Mouse (Mus musculus): ENCODE measurements around the gene Egfem1.

Egfem1 gene

DNA sequence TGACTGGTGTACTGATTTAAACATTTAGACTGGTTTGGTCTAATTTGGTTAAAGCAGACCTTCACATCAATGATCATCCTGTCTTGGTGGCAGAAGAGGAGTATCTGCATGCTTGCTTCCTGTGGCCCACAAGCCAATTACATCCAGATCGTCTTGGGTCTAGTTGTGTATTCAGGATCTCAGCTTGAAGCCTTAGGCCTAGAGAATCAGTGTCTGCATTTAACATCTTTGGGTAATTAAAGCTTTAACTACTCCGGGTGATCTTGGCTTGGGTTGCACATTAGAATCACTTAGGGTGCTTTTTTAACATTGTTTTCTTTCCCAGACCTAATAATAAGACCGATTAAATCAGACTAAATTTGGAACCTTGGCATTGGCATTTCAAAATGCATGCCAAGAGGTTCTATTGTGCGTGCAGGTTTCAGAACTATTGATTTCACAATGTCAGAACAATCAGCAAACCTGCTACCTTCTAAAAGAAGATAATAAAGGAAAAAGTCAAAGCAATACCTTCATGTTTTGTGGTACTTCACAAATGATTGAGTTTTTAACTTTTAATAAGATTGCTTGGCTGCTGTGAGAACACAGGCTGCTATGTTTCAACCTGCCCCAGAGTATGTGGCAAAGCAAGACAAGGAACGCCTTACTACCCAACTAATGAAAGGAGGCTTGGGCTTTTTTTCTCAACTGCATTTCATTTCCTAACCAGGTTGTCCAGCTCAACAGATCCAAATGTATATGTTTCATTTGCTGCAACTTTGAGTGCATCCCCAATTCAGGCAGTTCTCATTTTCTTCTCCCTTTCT lies 496.4 kb downstream of the Egfem1 start:
- in situ Hi-C loops (cut with MboI), result no loop called here

DNA sequence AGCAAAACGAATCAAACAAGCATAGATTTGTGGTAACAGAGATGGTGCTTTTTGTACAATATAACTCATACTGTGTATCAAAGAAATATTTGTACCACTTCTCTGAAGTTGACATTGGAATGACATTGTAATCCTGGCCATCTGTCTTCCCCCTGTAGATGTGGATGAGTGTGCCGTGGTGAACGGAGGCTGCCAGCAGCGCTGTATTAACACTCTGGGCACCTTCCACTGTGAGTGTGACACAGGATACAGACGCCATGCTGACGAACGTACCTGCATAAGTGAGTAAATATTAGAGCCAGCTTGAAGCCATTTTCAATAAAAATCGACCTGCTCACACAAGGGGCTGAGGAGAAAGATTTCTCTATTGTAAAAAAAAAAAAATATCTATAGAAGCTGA lies 500.9 kb downstream of the Egfem1 start:
- in situ Hi-C loops (cut with MboI), result no loop called here

DNA sequence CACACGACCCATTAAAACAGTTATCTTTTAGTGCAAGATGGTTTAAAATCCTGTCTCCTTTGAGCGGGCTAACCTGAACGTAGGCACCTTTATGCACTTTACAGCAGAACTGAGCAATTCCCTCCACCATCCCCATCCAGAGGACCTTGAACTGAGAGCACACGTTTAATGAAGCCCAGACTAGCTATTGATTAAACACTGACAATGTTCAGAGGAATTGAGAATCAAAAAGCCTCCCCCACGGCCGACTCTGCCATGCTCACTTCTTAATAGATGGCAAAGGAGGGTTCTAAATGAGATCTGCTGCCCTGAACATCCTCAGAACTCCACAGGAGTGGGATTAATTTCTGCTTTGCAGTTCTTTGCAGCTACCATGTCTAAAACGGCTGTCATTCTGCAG lies 520.3 kb downstream of the Egfem1 start:
- in situ Hi-C loops (cut with MboI), result no loop called here

DNA sequence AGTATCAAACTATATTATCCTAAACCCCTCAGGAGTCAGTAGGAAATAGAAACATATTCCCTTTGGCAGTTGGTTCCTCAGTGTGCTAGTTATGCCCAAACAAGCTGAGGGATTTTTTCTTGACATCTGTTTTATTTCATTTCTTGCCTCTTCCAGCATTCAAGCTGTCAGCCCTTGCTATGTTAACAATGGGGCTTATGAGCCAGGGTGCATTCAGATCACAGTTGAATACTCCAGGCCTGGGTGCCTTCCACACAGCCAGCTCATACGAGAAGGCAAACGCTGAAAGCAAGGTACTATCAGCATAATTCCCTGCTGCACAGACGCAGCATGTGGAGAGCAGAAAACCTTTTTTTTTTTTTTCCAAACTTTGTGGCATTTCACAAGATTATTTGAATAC lies 526.9 kb downstream of the Egfem1 start:
- in situ Hi-C loops (cut with MboI), result no loop called here

DNA sequence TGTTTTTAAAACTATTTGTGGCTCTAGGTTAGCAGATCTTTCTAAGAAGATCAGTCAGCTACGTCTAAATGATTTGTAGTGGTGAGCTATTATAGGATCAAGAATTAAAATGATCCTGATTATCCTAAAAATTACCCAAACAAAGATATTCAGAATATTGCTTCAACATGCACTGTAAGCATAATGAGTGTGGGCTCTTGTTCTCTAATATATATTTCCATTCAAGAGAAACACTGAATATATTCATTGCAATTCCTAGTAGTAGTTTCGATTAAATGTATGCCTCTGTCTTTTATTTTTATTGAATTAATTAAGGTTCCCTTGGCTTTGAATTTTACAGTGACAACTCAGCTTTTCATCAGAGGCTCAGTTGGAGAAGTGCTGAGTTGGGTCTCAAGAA lies 527.4 kb downstream of the Egfem1 start:
- in situ Hi-C loops (cut with MboI), result no loop called here

DNA sequence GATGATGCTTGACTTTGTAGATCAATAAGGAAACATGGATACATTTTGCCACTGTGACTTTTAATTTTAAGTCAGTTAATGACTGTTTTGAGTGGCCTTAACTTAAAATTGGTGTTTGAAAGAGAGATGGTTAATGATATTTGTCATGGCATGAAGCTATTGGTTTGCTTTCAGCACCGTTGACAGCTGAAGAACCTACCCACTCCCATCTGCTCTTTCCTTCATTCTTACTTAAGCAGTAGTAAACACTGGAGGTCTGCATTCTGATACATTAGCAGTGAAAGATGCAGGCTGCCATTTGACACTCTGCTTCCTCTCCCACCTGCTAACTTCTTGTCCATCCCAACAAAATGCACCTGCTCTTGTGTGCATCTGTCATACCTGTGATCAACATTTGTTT lies 537.8 kb downstream of the Egfem1 start:
- in situ Hi-C loops (cut with MboI), result no loop called here

DNA sequence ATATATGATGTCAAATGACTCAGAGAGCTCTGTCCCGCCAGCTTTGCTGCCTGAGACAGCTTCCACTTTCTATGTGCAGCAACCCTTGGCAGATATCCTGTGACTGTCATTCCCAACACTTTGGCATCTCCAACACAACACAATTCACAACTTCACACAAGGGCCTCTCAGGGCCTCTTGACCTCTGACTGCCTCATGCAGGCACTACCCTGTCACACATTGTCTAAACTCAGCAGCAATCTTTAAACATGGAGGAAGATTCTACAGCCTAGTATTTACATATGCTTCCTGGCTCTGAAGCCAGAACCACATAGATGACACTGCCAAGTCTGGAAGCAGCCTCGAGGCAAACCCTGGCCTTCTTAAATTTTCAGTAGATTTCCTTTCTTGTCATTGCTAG lies 558.0 kb downstream of the Egfem1 start:
- in situ Hi-C loops (cut with MboI), result no loop called here

DNA sequence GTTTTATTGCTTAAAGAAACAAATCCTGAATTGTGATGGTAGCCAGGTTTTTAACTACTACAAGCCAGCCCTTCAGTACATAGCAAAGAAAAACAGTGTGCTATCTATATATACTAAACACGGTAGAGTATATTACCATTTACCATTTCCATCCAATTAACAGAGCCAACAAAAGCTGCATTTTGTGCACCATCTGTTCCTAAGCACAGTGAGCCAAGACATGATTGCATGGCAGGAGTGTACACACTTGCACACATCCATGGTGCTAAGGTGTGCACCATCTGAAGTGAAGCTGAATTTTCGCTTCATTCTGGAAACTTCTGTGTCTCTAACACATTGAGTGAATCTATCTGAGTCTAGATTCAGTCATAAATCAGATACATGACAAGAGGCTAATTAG lies 585.0 kb downstream of the Egfem1 start:
- in situ Hi-C loops (cut with MboI), result no loop called here

DNA sequence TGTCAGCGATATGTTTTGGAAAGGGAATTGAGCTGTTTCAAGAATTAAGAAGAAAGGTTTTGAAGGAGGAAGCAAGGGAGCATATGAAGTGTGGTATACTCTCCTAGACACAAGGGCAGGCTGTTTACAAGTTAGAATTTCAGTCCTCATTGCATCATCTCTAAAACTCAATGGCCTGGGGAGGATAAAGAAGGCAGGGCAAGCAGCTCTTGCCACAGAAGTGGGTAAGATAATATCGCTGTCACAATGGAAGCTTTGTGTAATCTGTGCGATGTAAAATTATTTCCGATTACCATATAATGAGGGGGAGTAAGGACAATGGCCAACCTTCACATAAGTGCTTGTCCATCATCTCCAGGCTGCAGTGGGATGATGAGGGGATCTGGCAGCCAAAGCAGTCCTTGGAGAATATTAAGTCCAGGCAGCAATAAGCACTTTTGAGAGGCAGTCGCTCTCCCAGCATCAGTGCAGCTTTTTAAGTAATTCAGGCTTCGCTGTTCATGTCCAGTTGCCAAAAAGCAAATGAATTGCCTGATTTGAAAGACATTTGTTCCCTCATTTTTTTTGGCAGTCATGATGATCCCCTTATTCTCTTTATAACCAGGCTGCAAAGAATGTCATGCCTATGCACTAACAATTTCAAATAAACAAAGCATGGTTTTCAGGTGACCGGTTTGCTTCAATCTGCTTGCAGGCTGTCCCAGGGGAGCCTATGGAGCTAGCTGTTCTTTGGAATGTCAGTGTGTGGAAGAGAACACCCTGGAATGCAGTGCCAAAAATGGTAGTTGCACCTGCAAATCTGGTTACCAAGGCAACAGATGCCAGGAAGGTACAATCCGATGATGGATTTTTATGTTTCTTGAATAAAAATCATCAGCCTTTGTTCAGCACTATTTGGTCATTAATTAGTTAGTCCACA lies 607.8 kb downstream of the Egfem1 start:
- in situ Hi-C loops (cut with MboI), result no loop called here

DNA sequence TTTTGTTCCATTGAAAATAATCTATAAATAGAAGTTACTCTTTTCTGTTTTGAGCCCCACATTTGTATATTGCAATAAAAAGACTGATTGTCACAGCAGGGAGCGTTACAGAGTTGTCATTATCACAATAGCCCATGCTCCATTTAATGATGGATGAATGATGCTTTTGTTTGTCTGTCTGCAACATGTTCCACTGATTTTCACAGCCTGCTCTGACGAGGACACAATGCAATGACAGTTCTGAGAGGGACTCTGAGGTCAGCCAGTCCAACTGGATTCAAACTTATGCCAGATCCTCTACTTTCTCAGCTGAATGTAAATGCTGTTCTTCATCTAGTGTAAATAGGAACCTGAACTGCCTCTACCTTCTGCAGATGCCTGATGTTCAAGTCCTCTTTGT lies 619.3 kb downstream of the Egfem1 start:
- in situ Hi-C loops (cut with MboI), result no loop called here

DNA sequence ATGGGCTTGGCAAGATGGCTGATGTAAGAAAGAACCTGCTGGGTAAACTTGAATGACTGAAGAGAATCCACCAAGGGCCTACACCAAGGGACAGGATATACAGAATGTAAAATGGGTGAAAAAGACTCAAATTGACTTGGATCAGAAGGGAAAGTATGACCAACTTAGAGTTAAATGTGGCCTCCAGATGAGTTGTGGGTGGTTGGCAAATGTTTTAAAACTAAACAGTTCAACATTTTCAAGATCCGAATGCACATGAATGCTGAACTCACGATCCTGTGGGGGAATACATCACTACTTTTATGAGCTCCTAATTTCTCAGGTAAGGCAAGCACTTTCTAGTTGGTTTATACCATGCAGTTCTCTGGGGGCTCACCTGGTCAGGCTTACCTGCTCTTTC lies 625.0 kb downstream of the Egfem1 start:
- in situ Hi-C loops (cut with MboI), result no loop called here

DNA sequence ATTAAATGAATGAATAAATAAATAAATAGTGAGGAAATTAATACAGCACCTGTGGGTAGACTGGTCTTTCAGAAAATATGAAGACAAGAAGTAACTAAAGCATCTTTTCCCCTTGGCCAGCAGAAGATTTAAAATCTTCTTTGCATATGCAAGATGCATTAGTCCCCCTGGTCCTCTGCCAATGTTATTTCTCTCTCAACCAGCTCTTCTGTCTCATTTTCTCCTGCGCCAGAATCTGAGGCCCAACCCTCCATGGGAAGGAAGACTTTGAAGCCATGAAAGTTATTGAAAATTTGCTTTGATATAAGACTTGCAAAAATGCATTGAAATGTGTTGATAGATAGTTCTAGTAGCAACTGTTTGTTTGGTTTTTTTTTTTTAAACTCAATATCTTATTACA lies 625.6 kb downstream of the Egfem1 start:
- in situ Hi-C loops (cut with MboI), result no loop called here

DNA sequence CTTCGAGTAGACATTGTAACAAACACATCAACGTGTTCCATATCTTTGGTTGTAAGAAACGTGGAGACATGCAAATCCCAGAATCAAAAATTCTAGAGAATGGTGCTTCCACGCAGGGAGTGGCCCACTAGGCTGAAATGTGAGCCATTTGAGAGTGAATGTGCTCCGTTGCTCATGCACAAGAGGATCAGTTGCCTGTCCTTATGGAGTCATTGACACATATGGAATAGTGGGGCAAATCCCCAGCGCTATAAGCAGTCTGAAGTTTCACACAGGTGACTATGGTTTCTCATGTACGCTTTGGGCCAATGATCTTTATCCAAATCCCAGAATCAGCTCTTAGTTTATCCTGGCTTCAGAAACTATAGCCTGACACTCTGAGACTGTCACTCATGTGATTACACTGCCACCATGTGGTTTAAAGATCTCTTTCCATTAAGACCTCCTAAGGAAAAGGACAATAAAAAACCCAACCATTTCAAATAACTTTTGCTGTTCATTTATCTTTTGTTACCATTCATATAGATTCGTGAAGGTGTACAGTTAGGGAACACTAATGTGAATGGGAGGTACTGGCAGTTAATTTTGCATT lies 644.6 kb downstream of the Egfem1 start:
- in situ Hi-C loops (cut with MboI), result no loop called here

DNA sequence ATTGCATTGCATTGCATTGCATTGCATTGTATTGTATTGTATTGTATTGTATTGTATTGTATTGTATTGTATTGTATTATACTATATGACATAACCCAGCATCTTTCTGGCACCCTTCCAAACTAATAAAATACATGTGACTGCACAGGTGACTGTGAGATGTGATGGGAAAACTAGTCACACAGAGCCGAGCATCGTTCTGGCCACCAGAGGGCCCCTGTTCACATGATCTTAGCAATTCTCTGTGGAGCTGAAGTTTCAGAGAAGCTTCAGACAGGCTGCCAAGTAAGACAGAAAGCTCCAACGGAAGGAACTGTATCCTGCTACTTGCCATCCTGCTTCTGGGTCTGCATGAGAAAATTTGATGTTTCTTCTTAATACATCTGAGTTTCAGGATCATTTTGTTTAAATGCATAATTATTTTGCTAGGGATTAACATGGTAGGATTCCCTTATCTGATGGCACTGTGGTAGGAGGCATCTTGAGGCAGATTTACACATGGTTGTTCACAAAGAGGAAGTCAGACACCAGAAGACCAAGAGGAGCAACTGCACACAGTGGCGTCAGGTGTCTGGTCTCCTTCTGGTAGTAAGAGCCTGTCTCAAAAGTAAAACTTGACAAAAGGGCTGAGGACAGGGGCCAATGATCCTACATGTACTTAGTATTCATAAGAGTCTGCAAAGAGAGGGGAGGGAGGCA lies 648.4 kb downstream of the Egfem1 start:
- in situ Hi-C loops (cut with MboI), result no loop called here

DNA sequence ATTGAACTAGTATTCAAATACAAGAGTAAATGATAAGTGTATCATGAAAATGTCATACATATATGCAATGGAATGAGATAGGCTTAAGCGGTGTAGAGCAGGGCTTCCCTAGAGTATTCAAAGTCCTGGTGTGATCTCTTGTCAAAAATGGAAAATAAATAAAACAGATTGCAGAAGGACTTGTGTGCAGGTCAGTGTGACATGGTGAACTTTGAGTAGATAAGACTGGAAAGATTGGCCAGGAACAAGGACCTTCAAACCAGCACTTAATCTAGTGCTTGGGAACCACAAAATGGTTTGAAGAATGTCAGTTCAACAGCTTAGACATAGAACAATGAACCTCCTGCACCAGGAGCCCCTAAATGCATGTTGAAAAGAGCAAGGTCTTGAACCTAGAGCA lies 649.7 kb downstream of the Egfem1 start:
- in situ Hi-C loops (cut with MboI), result no loop called here

DNA sequence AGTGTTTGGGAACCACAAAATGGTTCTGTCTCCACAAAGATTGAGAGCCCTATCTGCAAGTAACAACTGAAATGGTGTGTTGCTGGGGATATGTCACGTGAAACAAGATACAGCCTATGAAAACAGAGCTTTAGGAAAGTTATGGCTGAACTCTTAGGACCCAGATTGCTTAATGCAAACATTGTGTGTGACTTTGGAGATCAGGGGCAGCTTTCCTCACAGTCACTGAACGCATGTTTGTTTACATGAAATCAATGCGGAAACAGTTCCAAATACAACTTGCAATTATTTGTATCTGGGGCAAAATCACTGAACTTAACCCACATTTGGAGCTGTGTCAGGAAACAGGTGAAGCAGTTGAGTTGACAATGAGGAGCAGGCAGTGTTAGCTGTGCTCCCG lies 650.8 kb downstream of the Egfem1 start:
- in situ Hi-C loops (cut with MboI), result no loop called here

DNA sequence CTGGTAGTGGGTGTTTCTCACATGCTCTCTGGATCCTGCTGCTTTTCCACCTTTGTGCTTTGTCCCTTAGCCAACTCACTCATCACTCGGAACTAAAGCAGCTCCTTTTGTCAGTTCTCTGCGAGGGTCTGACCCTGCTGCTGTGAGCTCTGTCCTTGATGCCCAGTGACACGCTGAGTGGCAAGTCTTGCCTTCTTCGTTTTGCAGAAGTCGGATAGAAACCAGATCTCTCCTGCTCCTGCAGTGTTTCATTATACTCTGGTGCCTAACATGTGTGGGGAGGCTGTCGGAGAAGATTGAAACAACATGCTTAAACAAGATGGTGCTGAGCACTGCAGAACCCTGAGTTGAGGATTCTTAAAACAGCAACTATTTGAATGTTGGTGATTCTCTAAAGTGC lies 652.4 kb downstream of the Egfem1 start:
- in situ Hi-C loops (cut with MboI), result no loop called here

DNA sequence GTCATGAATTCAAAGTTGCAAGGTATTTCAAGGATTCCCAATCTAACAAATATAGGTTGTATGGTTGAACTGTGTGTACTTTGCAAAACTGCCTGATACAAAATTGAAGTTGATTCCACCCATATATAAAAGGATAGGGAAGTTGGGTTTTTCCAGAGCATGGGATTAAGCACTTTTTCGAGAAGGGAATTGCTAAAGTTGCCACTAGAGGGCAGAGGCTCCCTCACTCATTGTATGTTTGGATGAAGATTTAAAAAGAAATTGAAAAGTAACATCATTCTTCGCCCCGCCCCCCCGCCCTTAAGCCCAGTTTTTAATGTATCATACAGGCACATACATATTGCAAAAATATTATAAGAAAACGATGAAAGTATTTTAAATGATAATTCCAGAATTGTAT lies 657.5 kb downstream of the Egfem1 start:
- in situ Hi-C loops (cut with MboI), result no loop called here

Measured in mature B cell (primary cell).